Mouse (Mus musculus): ENCODE data around the gene Gimap9. TPM values are rescaled to one million over a fixed set of nuclear protein-coding genes. Genes with fewer than 3 reads are reported as not detected.
"Not testable (repeated sequence)": the region's sequence is repeated elsewhere in the genome, so short reads cannot be mapped to it uniquely, and the experiment has no call there.

Gene Gimap9
- polyA plus RNA-seq, 1 experiment from 2014 or later, result 2.2 TPM

GRCm38 (mm10) chr6:48683263-48683821 is 7.4 kb downstream of the Gimap9 start:
- ATAC-seq (ENCODE audit: low FRiP score, low read depth); H3K27me3 ChIP-seq (replicated peaks); H3K9me3 ChIP-seq; H3K27ac ChIP-seq; H3K4me2 ChIP-seq (replicated peaks); H3K9ac ChIP-seq; H3K4me3 ChIP-seq; H3K4me1 ChIP-seq; H3K36me3 ChIP-seq: not testable (repeated sequence)
- WGBS, result 91% methylated on average over 4 of the region's 4 CpGs

- H3K9me3 ChIP-seq, result no peaks in the 10 kb centered on the region
- no peak within 1 kb of the TSS for H3K4me2 ChIP-seq (replicated peaks)
- ATAC-seq (ENCODE audit: low FRiP score, low read depth), result no peak
- no peaks in the 10 kb centered on the region for H3K4me1 ChIP-seq
- no peak within 1 kb of the TSS for H3K27ac ChIP-seq
- no peaks in the 10 kb centered on the region for H3K27me3 ChIP-seq (replicated peaks)
- H3K36me3 ChIP-seq, result no peaks in the 10 kb centered on the region
- H3K9ac ChIP-seq, result no peak within 1 kb of the TSS
- WGBS, result 78% methylated on average over 5 of the region's 5 CpGs
- H3K4me3 ChIP-seq, result no peak within 1 kb of the TSS
These were observed 8.4 kb downstream of the Gimap9 start, which contains the start of gene Gimap4 for GRCm38 (mm10) chr6:48684319-48684718. Gene Gimap4 (plus strand): TSS chr6:48684549.

GRCm38 (mm10) chr6:48684806-48685205 is 8.9 kb downstream of the Gimap9 start:
- no peaks in the 10 kb centered on the region for H3K27me3 ChIP-seq (replicated peaks)
- no peaks in the 10 kb centered on the region for H3K9me3 ChIP-seq
- no peak for ATAC-seq (ENCODE audit: low FRiP score, low read depth)
- H3K27ac ChIP-seq, result no peak overlapping the region
- no peak overlapping the region for H3K9ac ChIP-seq
- H3K4me2 ChIP-seq (replicated peaks), result no peak overlapping the region
- no peak overlapping the region for H3K4me3 ChIP-seq
- no peaks in the 10 kb centered on the region for H3K36me3 ChIP-seq
- no peaks in the 10 kb centered on the region for H3K4me1 ChIP-seq
- WGBS, result 70% methylated on average over 4 of the region's 4 CpGs

- H3K4me1 ChIP-seq, result no peaks in the 10 kb centered on the region
- H3K4me2 ChIP-seq (replicated peaks), result no peak overlapping the region
- no peak overlapping the region for H3K27ac ChIP-seq
- no peaks in the 10 kb centered on the region for H3K36me3 ChIP-seq
- no peak for ATAC-seq (ENCODE audit: low FRiP score, low read depth)
- WGBS, result 81% methylated on average over 2 of the region's 2 CpGs
- no peaks in the 10 kb centered on the region for H3K9me3 ChIP-seq
- no peak overlapping the region for H3K9ac ChIP-seq
- no peak overlapping the region for H3K4me3 ChIP-seq
- no peaks in the 10 kb centered on the region for H3K27me3 ChIP-seq (replicated peaks)
These were observed 9.3 kb downstream of the Gimap9 start for GRCm38 (mm10) chr6:48685251-48685650.

- Histone ChIP-seq H3K9ac (no peak overlapping the region), H3K36me3 (no peaks in the 10 kb centered on the region), H3K27ac (no peak overlapping the region), H3K4me1 (no peaks in the 10 kb centered on the region), H3K4me3 (no peak overlapping the region), H3K9me3 (no peaks in the 10 kb centered on the region), H3K27me3 (replicated peaks) (no peaks in the 10 kb centered on the region), H3K4me2 (replicated peaks) (no peak overlapping the region)
- ATAC-seq (ENCODE audit: low FRiP score, low read depth), result no peak
- 85% methylated on average over 7 of the region's 7 CpGs for WGBS
These were observed 10.1 kb downstream of the Gimap9 start for GRCm38 (mm10) chr6:48685694-48686665.

- Histone ChIP-seq H3K27ac (no peak overlapping the region), H3K4me2 (replicated peaks) (no peak overlapping the region), H3K36me3 (no peaks in the 10 kb centered on the region), H3K27me3 (replicated peaks) (no peaks in the 10 kb centered on the region), H3K4me1 (no peaks in the 10 kb centered on the region), H3K9me3 (no peaks in the 10 kb centered on the region), H3K9ac (no peak overlapping the region), H3K4me3 (no peak overlapping the region)
- 72% methylated on average over 2 of the region's 2 CpGs for WGBS
- ATAC-seq (ENCODE audit: low FRiP score, low read depth), result no peak
These were observed 11.1 kb downstream of the Gimap9 start for GRCm38 (mm10) chr6:48687077-48687476.

GRCm38 (mm10) chr6:48689320-48689719 is 13.4 kb downstream of the Gimap9 start:
- no peak for ATAC-seq (ENCODE audit: low FRiP score, low read depth)
- Histone ChIP-seq H3K4me2 (replicated peaks) (no peak overlapping the region), H3K4me1 (no peaks in the 10 kb centered on the region), H3K27me3 (replicated peaks) (no peaks in the 10 kb centered on the region), H3K36me3 (no peaks in the 10 kb centered on the region), H3K4me3 (no peak overlapping the region), H3K27ac (no peak overlapping the region), H3K9me3 (peaks cover 2% of the 10 kb centered on the region; the same call in 1 of the 2 replicates), H3K9ac (no peak overlapping the region)
- WGBS, result 93% methylated on average over 2 of the region's 2 CpGs

- peaks cover 4% of the 10 kb centered on the region; the same call in 1 of the 2 replicates for H3K9me3 ChIP-seq
- H3K27me3 ChIP-seq (replicated peaks), result no peaks in the 10 kb centered on the region
- H3K4me2 ChIP-seq (replicated peaks), result no peak overlapping the region
- ATAC-seq (ENCODE audit: low FRiP score, low read depth), result no peak
- no peak overlapping the region for H3K27ac ChIP-seq
- no peaks in the 10 kb centered on the region for H3K4me1 ChIP-seq
- 90% methylated on average over 6 of the region's 6 CpGs for WGBS
- no peak overlapping the region for H3K4me3 ChIP-seq
- no peaks in the 10 kb centered on the region for H3K36me3 ChIP-seq
- H3K9ac ChIP-seq, result no peak overlapping the region
These were observed 17.0 kb downstream of the Gimap9 start for GRCm38 (mm10) chr6:48692962-48693361.

- no peak for ATAC-seq (ENCODE audit: low FRiP score, low read depth)
- Histone ChIP-seq H3K27ac (no peak overlapping the region), H3K36me3 (no peaks in the 10 kb centered on the region), H3K4me3 (no peak overlapping the region), H3K9ac (no peak overlapping the region), H3K4me2 (replicated peaks) (no peak overlapping the region), H3K9me3 (peaks cover 4% of the 10 kb centered on the region; the same call in 1 of the 2 replicates), H3K27me3 (replicated peaks) (no peaks in the 10 kb centered on the region), H3K4me1 (no peaks in the 10 kb centered on the region)
- WGBS, result 87% methylated on average over 4 of the region's 4 CpGs
These were observed 21.1 kb downstream of the Gimap9 start for GRCm38 (mm10) chr6:48696830-48697554.

- Histone ChIP-seq H3K4me1 (no peaks in the 10 kb centered on the region), H3K4me3 (no peak overlapping the region), H3K27ac (no peak overlapping the region), H3K9me3 (peaks cover 4% of the 10 kb centered on the region; the same call in 1 of the 2 replicates), H3K4me2 (replicated peaks) (no peak overlapping the region), H3K27me3 (replicated peaks) (no peaks in the 10 kb centered on the region), H3K36me3 (no peaks in the 10 kb centered on the region), H3K9ac (no peak overlapping the region)
- WGBS, result 65% methylated on average over 1 of the region's 1 CpGs
- no peak for ATAC-seq (ENCODE audit: low FRiP score, low read depth)
These were observed 21.6 kb downstream of the Gimap9 start for GRCm38 (mm10) chr6:48697555-48697930.

- Histone ChIP-seq H3K4me3 (no peak overlapping the region), H3K27me3 (replicated peaks) (no peaks in the 10 kb centered on the region), H3K9ac (no peak overlapping the region), H3K27ac (no peak overlapping the region), H3K9me3 (peaks cover 4% of the 10 kb centered on the region; the same call in 1 of the 2 replicates), H3K4me1 (no peaks in the 10 kb centered on the region), H3K36me3 (no peaks in the 10 kb centered on the region), H3K4me2 (replicated peaks) (no peak overlapping the region)
- no peak for ATAC-seq (ENCODE audit: low FRiP score, low read depth)
- 82% methylated on average over 7 of the region's 7 CpGs for WGBS
These were observed 22.3 kb downstream of the Gimap9 start for GRCm38 (mm10) chr6:48698066-48698856.

Data from neural tube, embryonic 12.5 days (tissue).